Mouse (Mus musculus): ENCODE measurements around the gene Atp8b3.

- no peak for TF ChIP-seq CTCF (IDR thresholded peaks at IDR 0.05; ENCODE audit: low read depth)
- TF ChIP-seq EP300 (IDR thresholded peaks at IDR 0.05; ENCODE audit: low read depth), result no peak
These were observed 37.0 kb upstream of the Atp8b3 start for GRCm38 (mm10) chr10:80575925-80576324.

All from liver, postnatal 0 days (tissue).